Mouse (Mus musculus) inflammation-experienced regulatory T-cells, adult 6 months (primary cell): ENCODE results near the gene Gtpbp8. TPM values are rescaled to one million over a fixed set of nuclear protein-coding genes. Genes with fewer than 3 reads are reported as not detected.

ENCODE experiments used
- ATAC-seq: one replicate; pipeline ENCODE4 v1.8.0; 2017
- polyA plus RNA-seq, 3 experiments: library from polyadenylated mRNA; unstranded; fragments of 100-300 nt; shearing (Covaris generic); gene quantifications; one replicate each; pipeline ENCODE4 v1.2.1; 2017

Gene Gtpbp8
- polyA plus RNA-seq, 3 experiments from 2014 or later, result 25.0 to 48.9 (median 38.8) TPM

GRCm38 (mm10) chr16:44688507-44688906 is 57.7 kb downstream of the Gtpbp8 start:
- no peak for ATAC-seq

GRCm38 (mm10) chr16:44687719-44688420 is 58.3 kb downstream of the Gtpbp8 start:
- no peak for ATAC-seq

- no peak for ATAC-seq
Observed at GRCm38 (mm10) chr16:44686991-44687718, 59.0 kb downstream of the Gtpbp8 start.

Other genes starting within 250 kb of the Gtpbp8 start
- under 1 TPM; 0.20 to 0.42 (median 0.41) TPM for gene Boc, start 187.5 kb downstream of the Gtpbp8 start, polyA plus RNA-seq
- 1 to 10 TPM; 5.5 to 8.2 (median 7.4) TPM for gene Nepro, start 22.1 kb downstream of the Gtpbp8 start, polyA plus RNA-seq
- gene Cd200r1, start 19.4 kb upstream of the Gtpbp8 start, polyA plus RNA-seq, result 10 to 100 TPM; 48.8 to 73.3 (median 51.9) TPM
- gene Cd200r4, start 65.4 kb upstream of the Gtpbp8 start, polyA plus RNA-seq, result 10 to 100 TPM in 1 of 3 experiments, 1 to 10 TPM in 2; 4.9 to 16.5 (median 6.0) TPM
- under 1 TPM in 1 of 3 experiments, not detected in 2; 0.29 TPM for gene Cd200r2, start 120.7 kb upstream of the Gtpbp8 start, polyA plus RNA-seq
- gene Cd200r3, start 197.3 kb upstream of the Gtpbp8 start, polyA plus RNA-seq, result 1 to 10 TPM in 1 of 3 experiments, not detected in 2; 1.9 TPM